Mouse (Mus musculus) liver, postnatal 0 days (tissue): ENCODE measurements around the gene Efl1. TPM values are rescaled to one million over a fixed set of nuclear protein-coding genes. Genes with fewer than 3 reads are reported as not detected.

Experiments
- ATAC-seq: fragments of 200-750 bp; cut with Nextera tagmentation; 2 replicates; pipeline ENCODE4 v1.8.0; 2017; ENCODE audit warnings: mild to moderate bottlenecking, moderate library complexity
- DNase-seq: peaks from one replicate; pipeline ENCODE4 v3.0.0-alpha.2; 2016
- H3K27ac ChIP-seq: fragments of 300-500 bp; sonication (generic); 2 replicates; pipeline ENCODE4 v1.5.1; 2014; ENCODE audit warnings: antibody characterized with exemption, moderate library complexity, mild to moderate bottlenecking, low read depth
- H3K27me3 ChIP-seq: fragments of 300-500 bp; sonication (generic); 2 replicates; pipeline ENCODE4 v1.6.1; 2014; ENCODE audit warnings: low read length, control low read depth, mixed read lengths; ENCODE audit not compliant: insufficient read depth
- H3K36me3 ChIP-seq: fragments of 300-500 bp; sonication (generic); replicated peaks from 2 replicates; pipeline ENCODE4 v1.6.1; 2014; ENCODE audit warnings: mild to moderate bottlenecking, control low read depth, low read length, moderate library complexity, mixed read lengths; ENCODE audit not compliant: insufficient read depth
- H3K4me1 ChIP-seq: fragments of 300-500 bp; sonication (generic); 2 replicates; pipeline ENCODE4 v1.6.1; 2014; ENCODE audit warnings: antibody characterized with exemption, mild to moderate bottlenecking, control low read depth; ENCODE audit not compliant: insufficient read depth
- H3K4me2 ChIP-seq: fragments of 300-500 bp; sonication (generic); 2 replicates; pipeline ENCODE4 v1.6.1; 2014; ENCODE audit warnings: low read depth, mild to moderate bottlenecking, low read length, moderate library complexity, mixed read lengths
- H3K4me3 ChIP-seq: fragments of 300-500 bp; sonication (generic); 2 replicates; pipeline ENCODE4 v1.5.1; 2014; ENCODE audit warnings: low read depth, low read length
- H3K9ac ChIP-seq: fragments of 300-500 bp; sonication (generic); replicated peaks from 2 replicates; pipeline ENCODE4 v1.6.1; 2014; ENCODE audit warnings: mild to moderate bottlenecking, moderate library complexity
- H3K9me3 ChIP-seq: fragments of 300-500 bp; sonication (generic); 2 replicates; pipeline ENCODE4 v1.6.1; 2016; ENCODE audit warnings: mild to moderate bottlenecking, control low read depth, low read length, mixed read lengths
- CTCF ChIP-seq: sonication (generic); IDR thresholded peaks from 2 replicates; pipeline ENCODE4 v1.5.1; 2016; ENCODE audit warnings: antibody characterized with exemption, low read depth
- EP300 ChIP-seq: IDR thresholded peaks from 2 replicates; pipeline ENCODE4 v1.6.1; 2016; ENCODE audit warnings: antibody characterized with exemption, low read depth, mild to moderate bottlenecking
- WGBS: fragments of 180-500 bp; shearing (Covaris S2); extraction: QIAGEN DNeasy Blood & Tissue Kit; methylation state at CpG from one replicate; pipeline ENCODE4 v1.1.7; 2014; ENCODE audit not compliant: insufficient replicate concordance; 5-methylcytosine and 5-hydroxymethylcytosine counted together
- polyA plus RNA-seq: library from polyadenylated mRNA; unstranded; fragments of >200 nt; fragmentation: Nextera tagmentation; extraction: Ambion mirVana; gene quantifications from 2 replicates; pipeline ENCODE4 v1.2.1, GENCODE M21; 2015

Efl1 gene
- polyA plus RNA-seq, 1 experiment from 2014 or later, result 6.5 TPM

- DNase-seq (no peak), ATAC-seq (peak; percentile 55)
- no peak overlapping the region for H3K4me2 ChIP-seq
- no peaks in the 10 kb centered on the region for H3K9me3 ChIP-seq
- peak overlapping the region; percentile 26; the same call in 1 of the 2 replicates for H3K27ac ChIP-seq
- TF ChIP-seq EP300 (no peak), CTCF (no peak)
- H3K27me3 ChIP-seq, result no peaks in the 10 kb centered on the region
- 32% methylated on average over 6 of the region's 6 CpGs for WGBS
- H3K4me3 ChIP-seq, result no peak overlapping the region
- H3K9ac ChIP-seq, result no peak overlapping the region
- H3K4me1 ChIP-seq, result 0 out of 2 replicates have a peak, but pooled peaks cover 4% of the 10 kb centered on the region
- peaks cover 19% of the 10 kb centered on the region for H3K36me3 ChIP-seq
Measured at GRCm38 (mm10) chr7:82691021-82691738, 42.8 kb downstream of the Efl1 start.

- TF ChIP-seq EP300 (no peak), CTCF (peak; percentile 64)
- Histone ChIP-seq H3K4me3 (no peak overlapping the region), H3K9me3 (no peaks in the 10 kb centered on the region), H3K36me3 (peaks cover 29% of the 10 kb centered on the region), H3K9ac (no peak overlapping the region), H3K27ac (no peak overlapping the region), H3K4me2 (no peak overlapping the region), H3K27me3 (no peaks in the 10 kb centered on the region), H3K4me1 (no peaks in the 10 kb centered on the region)
- DNase-seq (no peak), ATAC-seq (no peak)
- WGBS, result 76% methylated on average over 8 of the region's 8 CpGs
Measured at GRCm38 (mm10) chr7:82697668-82698067, 49.3 kb downstream of the Efl1 start.

GRCm38 (mm10) chr7:82698968-82699367, 50.6 kb downstream of the Efl1 start:
- H3K9me3 ChIP-seq, result no peaks in the 10 kb centered on the region
- H3K4me2 ChIP-seq, result no peak overlapping the region
- WGBS, result 59% methylated on average over 3 of the region's 3 CpGs
- no peaks in the 10 kb centered on the region for H3K4me1 ChIP-seq
- H3K27ac ChIP-seq, result no peak overlapping the region
- H3K9ac ChIP-seq, result no peak overlapping the region
- no peak for DNase-seq
- TF ChIP-seq CTCF (no peak), EP300 (no peak)
- H3K4me3 ChIP-seq, result no peak overlapping the region
- no peaks in the 10 kb centered on the region for H3K27me3 ChIP-seq
- ATAC-seq, result no peak
- peaks cover 20% of the 10 kb centered on the region for H3K36me3 ChIP-seq

- TF ChIP-seq EP300 (no peak), CTCF (no peak)
- no peak overlapping the region for H3K27ac ChIP-seq
- H3K9ac ChIP-seq, result no peak overlapping the region
- H3K27me3 ChIP-seq, result no peaks in the 10 kb centered on the region
- WGBS, result 78% methylated on average over 5 of the region's 5 CpGs
- no peak overlapping the region for H3K4me2 ChIP-seq
- ATAC-seq (no peak), DNase-seq (no peak)
- no peak overlapping the region for H3K4me3 ChIP-seq
- no peaks in the 10 kb centered on the region for H3K4me1 ChIP-seq
- H3K36me3 ChIP-seq, result peaks cover 18% of the 10 kb centered on the region
- H3K9me3 ChIP-seq, result no peaks in the 10 kb centered on the region
Measured at GRCm38 (mm10) chr7:82702384-82703343, 54.2 kb downstream of the Efl1 start.

- DNase-seq (peak; percentile 11), ATAC-seq (peak; percentile 89)
- no peaks in the 10 kb centered on the region for H3K9me3 ChIP-seq
- H3K4me3 ChIP-seq, result no peak overlapping the region
- no peak overlapping the region for H3K4me2 ChIP-seq
- peaks cover 8% of the 10 kb centered on the region for H3K36me3 ChIP-seq
- H3K9ac ChIP-seq, result no peak overlapping the region
- TF ChIP-seq CTCF, result no peak
- no peak for TF ChIP-seq EP300
- H3K27ac ChIP-seq, result no peak overlapping the region
- H3K27me3 ChIP-seq, result no peaks in the 10 kb centered on the region
- no peaks in the 10 kb centered on the region; the same call in 1 of the 2 replicates for H3K4me1 ChIP-seq
- WGBS, result 78% methylated on average over 4 of the region's 4 CpGs
Measured at GRCm38 (mm10) chr7:82709172-82709571, 60.8 kb downstream of the Efl1 start.

GRCm38 (mm10) chr7:82715210-82715911, 66.9 kb downstream of the Efl1 start:
- no peak overlapping the region for H3K9ac ChIP-seq
- TF ChIP-seq CTCF, result peak; percentile 68
- no peak for TF ChIP-seq EP300
- DNase-seq, result peak; percentile 28
- peak; percentile 55; the same call in 1 of the 2 replicates for ATAC-seq
- H3K9me3 ChIP-seq, result no peaks in the 10 kb centered on the region
- H3K36me3 ChIP-seq, result peaks cover 8% of the 10 kb centered on the region
- 58% methylated on average over 7 of the region's 7 CpGs for WGBS
- H3K4me2 ChIP-seq, result no peak overlapping the region
- H3K27ac ChIP-seq, result no peak overlapping the region
- H3K27me3 ChIP-seq, result no peaks in the 10 kb centered on the region
- H3K4me3 ChIP-seq, result no peak overlapping the region
- H3K4me1 ChIP-seq, result no peaks in the 10 kb centered on the region
